Mouse (Mus musculus) bone marrow, adult 2 months (tissue): ENCODE results near the gene Csk. TPM values are rescaled to one million over a fixed set of nuclear protein-coding genes. Genes with fewer than 3 reads are reported as not detected.

ENCODE experiments used
- H3K27ac ChIP-seq: fragments of 200-500 bp; 2 replicates; pipeline ENCODE4 v1.5.1; 2012; ENCODE audit warnings: low read depth, mild to moderate bottlenecking, control low read depth, inconsistent platforms, low read length; ENCODE audit not compliant: control insufficient read depth, poor library complexity, insufficient read depth
- H3K4me1 ChIP-seq: fragments of 200-500 bp; 2 replicates; pipeline ENCODE4 v1.6.1; 2011; ENCODE audit warnings: low read length; ENCODE audit not compliant: control insufficient read depth, insufficient read depth
- H3K4me3 ChIP-seq: fragments of 200-500 bp; replicated peaks from 2 replicates; pipeline ENCODE3; 2011; ENCODE audit warnings: mild to moderate bottlenecking, low read depth, low read length, control low read depth; ENCODE audit not compliant: control insufficient read depth
- CTCF ChIP-seq: fragments of 200-500 bp; IDR thresholded peaks from 2 replicates; pipeline ENCODE4 v1.5.1; 2011; ENCODE audit warnings: low read length, control low read depth; ENCODE audit not compliant: control insufficient read depth, insufficient read depth
- POLR2A ChIP-seq: fragments of 200-500 bp; IDR thresholded peaks from 2 replicates; pipeline ENCODE4 v1.6.1; 2011; ENCODE audit warnings: low read depth, mild to moderate bottlenecking, control low read depth, low read length, borderline replicate concordance; ENCODE audit not compliant: control insufficient read depth
- WGBS: fragments of 180-500 bp; shearing (Covaris S2); methylation state at CpG from one replicate; pipeline ENCODE4 v1.1.7; 2018; 5-methylcytosine and 5-hydroxymethylcytosine counted together
- polyA plus RNA-seq: library from polyadenylated mRNA; stranded (reverse); fragments of >200 nt; gene quantifications from 2 replicates; pipeline ENCODE4 v1.2.4, GENCODE M21; 2011; ENCODE audit warnings: low replicate concordance; ENCODE audit not compliant: missing spikeins, insufficient read depth, insufficient read length

The Csk gene
- polyA plus RNA-seq, 1 experiment, result 99.8 TPM

- TF ChIP-seq POLR2A (no peak), CTCF (no peak)
- 74% methylated on average over 7 of the region's 7 CpGs for WGBS
- Histone ChIP-seq H3K4me3 (no peak overlapping the region), H3K4me1 (no peaks in the 10 kb centered on the region; the same call in 1 of the 2 replicates), H3K27ac (no peak overlapping the region)
Measured at GRCm38 (mm10) chr9:57612587-57612986, 40.8 kb downstream of the Csk start.

- no peaks in the 10 kb centered on the region; the same call in 1 of the 2 replicates for H3K4me1 ChIP-seq
- no peak overlapping the region for H3K27ac ChIP-seq
- WGBS, result 43% methylated on average over 3 of the region's 3 CpGs
- no peak overlapping the region for H3K4me3 ChIP-seq
- TF ChIP-seq POLR2A (no peak), CTCF (no peak)
Measured at GRCm38 (mm10) chr9:57610359-57610826, 43.0 kb downstream of the Csk start.

DNA sequence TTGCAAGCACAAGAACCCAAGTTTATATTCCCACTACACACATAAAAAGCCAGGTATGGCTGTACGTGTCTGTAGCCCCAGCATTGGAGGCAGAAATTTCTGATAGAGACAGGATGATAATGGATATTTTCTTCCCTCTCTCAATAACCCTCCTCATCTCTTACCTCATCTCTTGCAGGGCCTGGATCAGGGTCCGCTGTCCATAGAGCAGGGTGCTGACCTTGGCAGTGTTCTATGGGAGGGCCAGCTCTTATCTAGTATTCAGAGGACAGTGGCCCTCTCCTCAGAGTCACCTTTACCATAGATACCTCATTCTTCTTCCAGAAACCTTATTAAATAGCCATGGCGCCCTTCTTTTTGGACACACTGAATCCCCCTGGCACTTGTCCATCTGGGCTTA is 43.6 kb downstream of the Csk start:
- no peak overlapping the region for H3K27ac ChIP-seq
- H3K4me3 ChIP-seq, result no peak overlapping the region
- TF ChIP-seq CTCF, result no peak
- no peak for TF ChIP-seq POLR2A
- WGBS, result 54% methylated on average over 3 of the region's 3 CpGs
- no peaks in the 10 kb centered on the region; the same call in 1 of the 2 replicates for H3K4me1 ChIP-seq

DNA sequence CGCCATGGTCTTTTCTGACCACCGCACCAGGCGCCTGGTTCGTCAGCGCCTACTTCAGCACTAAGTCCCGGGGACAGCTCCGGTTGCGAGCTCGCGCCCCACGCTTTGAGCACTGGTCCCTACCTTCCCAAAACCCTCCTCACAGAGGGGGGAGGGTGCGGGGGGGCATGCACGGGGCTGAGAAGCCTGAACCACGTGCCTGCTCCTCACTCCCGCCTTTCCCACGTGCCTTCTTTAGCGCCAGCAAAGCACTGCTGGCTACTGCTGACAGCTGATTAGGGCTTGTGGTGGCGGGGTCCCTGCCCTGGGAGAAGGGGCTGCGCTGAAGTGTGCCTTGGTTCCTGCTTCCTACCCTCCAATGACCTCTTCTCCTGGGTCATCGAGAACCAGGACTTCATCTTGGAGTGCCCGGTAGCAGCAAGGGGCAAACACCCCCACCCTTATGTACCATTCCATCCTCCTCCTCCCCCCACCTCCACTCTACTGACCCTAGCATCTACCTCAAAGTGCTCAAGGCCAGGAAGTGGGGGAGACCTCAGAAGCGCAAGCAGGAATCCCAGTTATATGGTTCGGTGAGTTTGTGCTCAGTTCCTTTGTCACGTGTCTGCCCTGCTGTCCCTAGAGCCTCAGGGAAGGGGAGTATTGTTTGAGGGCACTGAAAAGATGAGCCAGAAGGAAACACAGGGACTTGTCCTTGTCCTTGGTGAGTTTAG is 47.1 kb downstream of the Csk start, which contains the start of gene Cplx3:
Gene Cplx3, minus strand, starts transcription at position 143 of the 713 bp plus-strand sequence.
- no peak within 1 kb of the TSS for H3K4me3 ChIP-seq

GRCm38 (mm10) chr9:57605503-57605902 is 47.9 kb downstream of the Csk start:
- Histone ChIP-seq H3K27ac (no peak overlapping the region), H3K4me3 (no peak overlapping the region), H3K4me1 (no peaks in the 10 kb centered on the region)
- no peak for TF ChIP-seq POLR2A
- no peak for TF ChIP-seq CTCF
- 29% methylated on average over 9 of the region's 9 CpGs for WGBS

More for the DNA sequence above, 47.1 kb downstream of the Csk start, which contains the start of gene Cplx3:
- 7% methylated on average over 24 of the region's 24 CpGs for WGBS
- no peaks in the 10 kb centered on the region for H3K4me1 ChIP-seq
- no peak within 1 kb of the TSS for H3K27ac ChIP-seq
- TF ChIP-seq POLR2A (no peak), CTCF (no peak)

DNA sequence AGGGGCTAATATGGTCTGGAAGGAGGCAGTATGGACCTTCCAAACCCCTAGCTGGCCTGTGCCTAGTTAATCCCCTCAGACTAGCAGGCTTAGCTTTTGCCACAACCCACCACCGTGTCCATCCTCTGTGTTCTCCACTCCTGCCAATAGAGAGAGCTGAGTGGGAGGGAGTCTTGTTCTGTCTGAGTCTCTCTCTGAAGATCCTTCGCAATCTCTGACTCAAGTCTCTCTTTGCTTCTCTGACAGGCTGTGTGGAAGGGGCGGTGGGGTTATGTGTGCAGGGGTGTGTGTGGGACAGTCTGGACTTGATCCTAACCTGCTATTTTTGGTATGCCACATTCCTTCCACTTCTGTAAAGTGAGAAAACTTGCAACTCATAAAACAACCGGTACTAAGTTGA is 48.6 kb downstream of the Csk start:
- Histone ChIP-seq H3K27ac (no peak overlapping the region), H3K4me3 (no peak overlapping the region), H3K4me1 (no peaks in the 10 kb centered on the region)
- no peak for TF ChIP-seq CTCF
- no peak for TF ChIP-seq POLR2A
- WGBS, result 76% methylated on average over 4 of the region's 4 CpGs

DNA sequence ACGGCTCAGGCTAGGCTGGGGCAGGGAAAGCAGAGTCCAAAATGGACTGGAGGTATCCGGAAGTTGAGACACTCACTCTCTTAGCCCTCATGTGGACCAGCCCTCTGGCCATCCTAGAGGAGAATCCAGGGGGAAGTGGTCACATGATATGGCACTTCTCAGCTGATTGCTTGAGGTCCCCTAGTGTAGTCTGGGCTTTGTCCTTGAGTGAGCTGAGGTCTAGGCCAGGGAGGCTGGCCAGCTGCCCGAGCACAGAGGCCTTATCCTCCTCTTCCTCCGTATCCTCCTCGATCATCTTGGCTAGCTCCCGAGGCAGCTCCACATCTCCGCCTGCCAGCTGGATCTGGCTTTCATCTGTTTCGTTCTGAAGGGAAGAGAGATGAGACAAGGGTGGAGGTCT is 51.3 kb downstream of the Csk start:
- WGBS, result 65% methylated on average over 8 of the region's 8 CpGs
- no peak overlapping the region for H3K4me3 ChIP-seq

DNA sequence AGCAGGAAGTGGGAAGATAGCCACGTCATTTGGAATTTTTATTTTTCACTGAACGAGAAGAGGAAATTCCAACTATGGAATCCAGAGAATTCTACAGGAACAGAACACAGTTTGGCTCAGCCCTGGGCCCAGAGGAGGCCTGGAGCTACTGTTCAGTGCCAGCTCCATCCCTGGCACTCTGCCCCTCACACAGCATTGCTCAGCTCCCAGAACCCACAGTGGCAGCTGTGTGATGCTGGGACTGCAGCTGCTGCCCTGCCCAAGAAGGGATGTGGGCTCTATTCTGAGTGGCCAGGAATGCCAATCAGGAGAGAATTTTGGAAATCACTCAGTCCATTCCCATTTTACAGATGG is 52.1 kb downstream of the Csk start:
- TF ChIP-seq POLR2A (no peak), CTCF (no peak)
- no peak overlapping the region for H3K4me3 ChIP-seq
- H3K27ac ChIP-seq, result no peak overlapping the region
- WGBS, result 68% methylated on average over 2 of the region's 2 CpGs
- no peaks in the 10 kb centered on the region for H3K4me1 ChIP-seq

More for the DNA sequence above, 51.3 kb downstream of the Csk start:
- no peak overlapping the region for H3K27ac ChIP-seq
- H3K4me1 ChIP-seq, result no peaks in the 10 kb centered on the region
- no peak for TF ChIP-seq POLR2A
- TF ChIP-seq CTCF, result no peak
